In the genomic region with DNA sequence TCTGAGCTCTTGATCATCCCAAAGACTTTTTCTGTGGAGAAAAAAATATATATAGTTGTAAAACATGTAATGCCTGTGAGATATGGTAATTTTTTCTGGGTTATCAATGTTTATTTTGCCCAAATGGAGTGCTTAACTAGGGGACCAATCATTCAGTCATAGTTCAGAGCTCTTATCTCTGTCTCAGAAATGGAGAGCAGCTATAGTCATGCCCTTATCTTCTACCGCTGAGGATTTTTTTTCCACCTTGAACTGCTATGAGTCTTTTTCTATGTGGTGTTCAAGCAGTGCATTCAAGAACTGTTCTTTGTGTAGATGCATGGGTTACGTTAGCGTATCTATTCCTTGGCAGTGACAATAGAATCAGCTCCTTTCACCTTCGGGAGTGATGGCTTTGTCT, we compare ENCODE assay signal across 23 mouse cellular contexts.
"Had no signal": no experiment of that assay in that cellular context is flagged by ENCODE, and none has a peak within 500 bp of the region (broad histone marks: within the 10 kb centered on the region; RNA-seq: fewer than 3 reads in every experiment).

No protein-coding gene starts in this region.

- H3K27me3 ChIP-seq: heart, embryonic 12.5 days; hindbrain, embryonic 12.5 days; limb, embryonic 13.5 days; limb, embryonic 15.5 days; liver, embryonic 12.5 days had no signal

- ATAC-seq: hindbrain, embryonic 16.5 days; inflammation-experienced regulatory T-cells, adult 6 months; liver, embryonic 12.5 days had no signal

- DNase-seq: gastrocnemius, adult 2 months; gastrocnemius, postnatal 10 days; gastrocnemius, postnatal 25 days; heart, adult 18-20 months; heart, postnatal 10 days; heart, postnatal 4 days; kidney, adult 18-20 months; kidney, adult 8-10 months; kidney, postnatal 10 days; kidney, postnatal 36 days; layer of hippocampus, adult 9-11 months; layer of hippocampus, postnatal 36 days; left cerebral cortex, postnatal 4 days had no signal

- H3K9me3 ChIP-seq: heart, embryonic 10.5 days; heart, embryonic 12.5 days; hindbrain, embryonic 10.5 days; hindbrain, embryonic 12.5 days; limb, embryonic 13.5 days; limb, embryonic 15.5 days; liver, embryonic 12.5 days had no signal

- H3K27ac ChIP-seq: gastrocnemius, adult 2 months; heart, embryonic 10.5 days; hindbrain, embryonic 10.5 days; hindbrain, embryonic 12.5 days; hindbrain, embryonic 14.5 days; limb, embryonic 13.5 days; limb, embryonic 15.5 days; liver, embryonic 12.5 days had no signal

- H3K4me1 ChIP-seq: heart, embryonic 10.5 days; heart, embryonic 12.5 days; hindbrain, embryonic 10.5 days; hindbrain, embryonic 12.5 days; limb, embryonic 13.5 days; limb, embryonic 15.5 days; liver, embryonic 12.5 days had no signal

- H3K9ac ChIP-seq: heart, embryonic 12.5 days; hindbrain, embryonic 12.5 days; hindbrain, embryonic 14.5 days; limb, embryonic 13.5 days; limb, embryonic 15.5 days; liver, embryonic 12.5 days had no signal

- H3K4me3 ChIP-seq: gastrocnemius, adult 2 months; heart, embryonic 10.5 days; heart, embryonic 12.5 days; hindbrain, embryonic 10.5 days; hindbrain, embryonic 12.5 days; limb, embryonic 13.5 days; limb, embryonic 15.5 days; liver, embryonic 12.5 days had no signal

- H3K4me2 ChIP-seq: heart, embryonic 12.5 days; hindbrain, embryonic 12.5 days; hindbrain, embryonic 14.5 days; limb, embryonic 13.5 days; limb, embryonic 15.5 days; liver, embryonic 12.5 days had no signal

- H3K36me3 ChIP-seq: heart, embryonic 10.5 days; heart, embryonic 12.5 days; hindbrain, embryonic 10.5 days; hindbrain, embryonic 12.5 days; liver, embryonic 12.5 days had no signal
